Mouse (Mus musculus) limb, embryonic 10.5 days (tissue): ENCODE data around the gene Dkk3. TPM values are rescaled to one million over a fixed set of nuclear protein-coding genes. Genes with fewer than 3 reads are reported as not detected.
A peak's percentile ranks its signal among the peaks of the same experiment; 100 is the strongest.

Experiments used
- DNase-seq: peaks from one replicate; pipeline ENCODE4 v3.0.0-alpha.2; 2017; ENCODE audit warnings: low spot score
- H3K27ac ChIP-seq: fragments of 300-500 bp; sonication (generic); 2 replicates; pipeline ENCODE4 v1.5.1; 2016; ENCODE audit warnings: mild to moderate bottlenecking
- H3K27me3 ChIP-seq: fragments of 300-500 bp; sonication (generic); 2 replicates; pipeline ENCODE4 v1.6.1; 2016; ENCODE audit warnings: low read depth, mild to moderate bottlenecking; ENCODE audit not compliant: poor library complexity, severe bottlenecking
- H3K36me3 ChIP-seq: fragments of 300-500 bp; sonication (generic); 2 replicates; pipeline ENCODE4 v1.6.1; 2016; ENCODE audit warnings: mild to moderate bottlenecking, moderate library complexity
- H3K4me1 ChIP-seq: fragments of 300-500 bp; sonication (generic); 2 replicates; pipeline ENCODE4 v1.6.1; 2016
- H3K4me3 ChIP-seq: fragments of 300-500 bp; sonication (generic); 2 replicates; pipeline ENCODE4 v1.5.1; 2016; ENCODE audit warnings: mild to moderate bottlenecking, moderate library complexity
- H3K9me3 ChIP-seq: fragments of 300-500 bp; sonication (generic); replicated peaks from 2 replicates; pipeline ENCODE4 v1.6.1; 2016; ENCODE audit warnings: mild to moderate bottlenecking
- WGBS: fragments of 180-500 bp; shearing (Covaris S2); methylation state at CpG from one replicate; pipeline ENCODE4 v1.1.7; 2016; 5-methylcytosine and 5-hydroxymethylcytosine counted together
- polyA plus RNA-seq: library from polyadenylated mRNA; unstranded; fragments of >200 nt; fragmentation: Nextera tagmentation; extraction: Ambion mirVana; gene quantifications from 2 replicates; pipeline ENCODE4 v1.2.1, GENCODE M21; 2016

Gene Dkk3
- polyA plus RNA-seq, 1 experiment from 2014 or later = 6.3 TPM

- no peak overlapping the region for H3K4me3 ChIP-seq
- DNase-seq = no peak
- no peak overlapping the region for H3K27ac ChIP-seq
- H3K4me1 ChIP-seq = peaks cover 23% of the 10 kb centered on the region
- H3K9me3 ChIP-seq = no peaks in the 10 kb centered on the region
- WGBS = 24% methylated on average over 6 of the region's 6 CpGs
- H3K27me3 ChIP-seq = peaks cover 28% of the 10 kb centered on the region
- H3K36me3 ChIP-seq = no peaks in the 10 kb centered on the region
Observed at GRCm38 (mm10) chr7:112159835-112160234, 978 bp upstream of the Dkk3 start.

- Histone ChIP-seq H3K4me3 (peak overlapping the region; percentile 59), H3K9me3 (no peaks in the 10 kb centered on the region), H3K36me3 (no peaks in the 10 kb centered on the region), H3K27ac (peak overlapping the region; percentile 79), H3K27me3 (peaks cover 28% of the 10 kb centered on the region), H3K4me1 (peaks cover 25% of the 10 kb centered on the region)
- no peak for DNase-seq
- 2% methylated on average over 23 of the region's 23 CpGs for WGBS
Observed at GRCm38 (mm10) chr7:112158316-112158741, 528 bp downstream of the Dkk3 start.

- DNase-seq = peak; percentile 76
- Histone ChIP-seq H3K36me3 (no peaks in the 10 kb centered on the region), H3K4me1 (peaks cover 25% of the 10 kb centered on the region), H3K9me3 (no peaks in the 10 kb centered on the region), H3K27ac (peak overlapping the region; percentile 79), H3K4me3 (peak overlapping the region; percentile 59), H3K27me3 (peaks cover 28% of the 10 kb centered on the region)
- WGBS = 16% methylated on average over 23 of the region's 23 CpGs
Observed at GRCm38 (mm10) chr7:112157584-112158315, 1.1 kb downstream of the Dkk3 start.

GRCm38 (mm10) chr7:112155194-112155593, 3.7 kb downstream of the Dkk3 start:
- Histone ChIP-seq H3K4me1 (peaks cover 25% of the 10 kb centered on the region), H3K27ac (no peak overlapping the region), H3K9me3 (no peaks in the 10 kb centered on the region), H3K36me3 (no peaks in the 10 kb centered on the region), H3K27me3 (peaks cover 28% of the 10 kb centered on the region), H3K4me3 (no peak overlapping the region)
- no peak for DNase-seq
- 6% methylated on average over 1 of the region's 1 CpGs for WGBS

GRCm38 (mm10) chr7:112154445-112154844, 4.4 kb downstream of the Dkk3 start:
- 91% methylated on average over 4 of the region's 4 CpGs for WGBS
- DNase-seq = no peak
- H3K36me3 ChIP-seq = no peaks in the 10 kb centered on the region
- H3K4me1 ChIP-seq = peaks cover 25% of the 10 kb centered on the region
- H3K27ac ChIP-seq = no peak overlapping the region
- H3K4me3 ChIP-seq = no peak overlapping the region
- H3K27me3 ChIP-seq = peaks cover 20% of the 10 kb centered on the region
- no peaks in the 10 kb centered on the region for H3K9me3 ChIP-seq

DNA sequence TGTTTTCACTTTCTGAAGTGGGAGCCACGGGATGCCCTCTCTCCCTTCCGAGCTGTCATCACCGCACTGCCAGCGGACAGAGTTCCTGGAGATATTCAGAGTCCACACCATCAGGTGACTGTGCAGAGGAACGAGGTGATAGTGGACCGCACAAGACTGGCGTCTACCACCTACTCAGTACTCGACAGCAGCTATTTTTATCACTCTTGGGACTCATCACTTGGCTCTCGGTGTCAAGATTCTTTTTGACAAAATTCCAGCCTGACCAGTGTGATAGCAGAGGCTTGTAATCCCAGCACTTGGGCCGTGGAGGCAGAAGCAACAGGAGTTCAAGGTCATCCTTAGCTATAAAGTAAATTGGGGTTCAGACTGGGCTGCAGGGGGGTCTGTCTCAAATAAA, 9.7 kb downstream of the Dkk3 start:
- H3K27me3 ChIP-seq = no peaks in the 10 kb centered on the region
- H3K27ac ChIP-seq = no peak overlapping the region
- WGBS = 92% methylated on average over 10 of the region's 10 CpGs
- peaks cover 19% of the 10 kb centered on the region for H3K4me1 ChIP-seq
- no peak overlapping the region for H3K4me3 ChIP-seq
- no peaks in the 10 kb centered on the region for H3K36me3 ChIP-seq
- no peak for DNase-seq
- no peaks in the 10 kb centered on the region for H3K9me3 ChIP-seq

GRCm38 (mm10) chr7:112147979-112148378, 10.9 kb downstream of the Dkk3 start:
- no peak overlapping the region for H3K4me3 ChIP-seq
- no peak overlapping the region for H3K27ac ChIP-seq
- H3K27me3 ChIP-seq = no peaks in the 10 kb centered on the region
- no peaks in the 10 kb centered on the region for H3K36me3 ChIP-seq
- peaks cover 31% of the 10 kb centered on the region for H3K4me1 ChIP-seq
- WGBS = 94% methylated on average over 2 of the region's 2 CpGs
- H3K9me3 ChIP-seq = no peaks in the 10 kb centered on the region
- no peak for DNase-seq

- WGBS = 73% methylated on average over 11 of the region's 11 CpGs
- H3K4me1 ChIP-seq = peaks cover 34% of the 10 kb centered on the region
Observed at GRCm38 (mm10) chr7:112144646-112145179, 14.1 kb downstream of the Dkk3 start.

DNA sequence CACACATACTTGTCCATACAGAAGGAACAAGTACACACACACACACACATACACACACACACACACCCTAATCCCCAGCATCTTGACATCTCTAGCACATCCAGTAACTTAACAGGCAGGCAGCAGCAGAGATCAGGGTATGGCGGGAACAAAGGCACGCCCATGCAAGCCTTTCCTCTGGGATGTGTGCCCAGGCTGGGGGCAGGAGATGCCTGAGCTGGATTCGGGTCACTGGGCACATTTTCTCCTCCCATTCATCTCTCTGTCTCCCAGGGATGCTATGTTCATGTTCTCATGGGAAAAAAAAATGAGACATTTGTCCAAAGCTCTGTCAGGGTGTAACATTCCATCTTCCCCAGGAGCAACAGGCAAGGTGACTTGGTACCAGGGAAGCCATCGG, 14.9 kb downstream of the Dkk3 start:
- peaks cover 34% of the 10 kb centered on the region for H3K4me1 ChIP-seq

More at GRCm38 (mm10) chr7:112144646-112145179, 14.1 kb downstream of the Dkk3 start:
- H3K36me3 ChIP-seq = no peaks in the 10 kb centered on the region
- no peak for DNase-seq
- no peaks in the 10 kb centered on the region for H3K9me3 ChIP-seq
- H3K27me3 ChIP-seq = no peaks in the 10 kb centered on the region
- H3K27ac ChIP-seq = peak overlapping the region; percentile 59
- no peak overlapping the region for H3K4me3 ChIP-seq

GRCm38 (mm10) chr7:112143090-112143500, 15.8 kb downstream of the Dkk3 start:
- Histone ChIP-seq H3K4me1 (peaks cover 34% of the 10 kb centered on the region), H3K27me3 (no peaks in the 10 kb centered on the region), H3K9me3 (no peaks in the 10 kb centered on the region), H3K36me3 (no peaks in the 10 kb centered on the region), H3K27ac (peak overlapping the region; percentile 59), H3K4me3 (no peak overlapping the region)
- WGBS = 51% methylated on average over 7 of the region's 7 CpGs
- DNase-seq = no peak

More for the DNA sequence above, 14.9 kb downstream of the Dkk3 start:
- no peaks in the 10 kb centered on the region for H3K9me3 ChIP-seq
- 78% methylated on average over 4 of the region's 4 CpGs for WGBS
- H3K27me3 ChIP-seq = no peaks in the 10 kb centered on the region
- DNase-seq = no peak
- no peaks in the 10 kb centered on the region for H3K36me3 ChIP-seq
- peak overlapping the region; percentile 59 for H3K27ac ChIP-seq
- H3K4me3 ChIP-seq = no peak overlapping the region

DNA sequence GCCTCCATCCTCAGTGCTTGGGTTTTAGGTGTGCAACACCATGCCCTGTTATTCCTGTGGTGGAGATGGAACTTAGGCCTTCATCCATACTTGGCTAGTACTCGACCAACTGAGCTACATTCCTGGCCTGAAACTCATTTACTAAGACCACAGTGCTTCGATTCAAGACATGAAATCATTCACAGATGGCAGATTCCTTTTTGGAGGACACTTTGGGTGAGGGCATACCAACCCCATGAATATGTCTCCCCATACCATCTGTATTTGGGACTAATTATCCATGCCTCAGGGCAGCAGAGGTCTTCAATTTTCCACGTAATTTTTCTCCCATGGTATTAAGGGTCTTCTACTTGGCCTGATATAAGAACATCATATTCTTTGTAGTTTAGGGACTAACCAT, 16.2 kb downstream of the Dkk3 start:
- 82% methylated on average over 3 of the region's 3 CpGs for WGBS
- Histone ChIP-seq H3K4me3 (no peak overlapping the region), H3K9me3 (no peaks in the 10 kb centered on the region), H3K36me3 (no peaks in the 10 kb centered on the region), H3K4me1 (peaks cover 34% of the 10 kb centered on the region), H3K27ac (no peak overlapping the region), H3K27me3 (no peaks in the 10 kb centered on the region)
- no peak for DNase-seq

DNA sequence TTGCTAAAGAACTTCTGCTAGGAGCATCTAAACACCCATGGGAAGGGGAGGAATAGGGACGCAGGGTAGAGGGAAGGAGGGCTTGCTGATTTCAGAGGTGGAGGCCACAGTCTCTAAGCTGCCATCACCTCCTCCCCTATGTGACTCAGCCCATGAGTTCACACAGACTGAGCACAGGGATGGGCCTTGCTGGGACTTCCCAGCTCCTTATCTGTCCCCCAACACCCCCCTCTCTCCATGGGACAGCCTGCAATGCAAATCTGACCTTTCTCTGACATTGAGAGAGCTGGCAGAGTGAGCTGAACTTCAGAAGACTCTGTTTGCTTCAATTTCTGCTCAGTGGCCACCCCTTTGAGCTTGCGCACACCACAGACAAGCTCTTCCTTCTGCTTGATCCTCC, 18.1 kb downstream of the Dkk3 start:
- H3K36me3 ChIP-seq = no peaks in the 10 kb centered on the region
- 93% methylated on average over 2 of the region's 2 CpGs for WGBS
- no peaks in the 10 kb centered on the region for H3K27me3 ChIP-seq
- H3K9me3 ChIP-seq = no peaks in the 10 kb centered on the region
- H3K4me1 ChIP-seq = peaks cover 29% of the 10 kb centered on the region
- H3K27ac ChIP-seq = no peak overlapping the region
- H3K4me3 ChIP-seq = no peak overlapping the region
- no peak for DNase-seq

- no peak for DNase-seq
- Histone ChIP-seq H3K27ac (no peak overlapping the region), H3K9me3 (no peaks in the 10 kb centered on the region), H3K27me3 (no peaks in the 10 kb centered on the region), H3K4me1 (peaks cover 11% of the 10 kb centered on the region), H3K4me3 (no peak overlapping the region), H3K36me3 (no peaks in the 10 kb centered on the region)
- 84% methylated on average over 11 of the region's 11 CpGs for WGBS
Observed at GRCm38 (mm10) chr7:112138509-112139405, 20.1 kb downstream of the Dkk3 start.
